Mouse (Mus musculus) stomach, postnatal 0 days (tissue): Measurements from ENCODE around the gene Bcl2a1b. TPM values are rescaled to one million over a fixed set of nuclear protein-coding genes. Genes with fewer than 3 reads are reported as not detected.
"Not testable (repeated sequence)": the region's sequence is repeated elsewhere in the genome, so short reads cannot be mapped to it uniquely, and the experiment has no call there.

Experiments
- ATAC-seq: fragments of 200-750 bp; cut with Nextera tagmentation; 2 replicates; pipeline ENCODE4 v1.8.0; 2017; ENCODE audit not compliant: low FRiP score, low TSS enrichment
- DNase-seq: peaks from one replicate; pipeline ENCODE4 v3.0.0-alpha.2; 2016; ENCODE audit warnings: low spot score
- H3K27ac ChIP-seq: fragments of 300-500 bp; sonication (generic); replicated peaks from 2 replicates; pipeline ENCODE4 v1.5.1; 2014; ENCODE audit warnings: mild to moderate bottlenecking, control low read depth
- H3K27me3 ChIP-seq: fragments of 300-500 bp; sonication (generic); 2 replicates; pipeline ENCODE4 v1.6.1; 2014; ENCODE audit warnings: low read length; ENCODE audit not compliant: control insufficient read depth, insufficient read depth
- H3K36me3 ChIP-seq: fragments of 300-500 bp; sonication (generic); 2 replicates; pipeline ENCODE4 v1.6.1; 2014; ENCODE audit warnings: low read length, mixed read lengths; ENCODE audit not compliant: control insufficient read depth, insufficient read depth
- H3K4me1 ChIP-seq: fragments of 300-500 bp; sonication (generic); replicated peaks from 2 replicates; pipeline ENCODE4 v1.6.1; 2014; ENCODE audit warnings: antibody characterized with exemption; ENCODE audit not compliant: control insufficient read depth, insufficient read depth
- H3K4me2 ChIP-seq: fragments of 300-500 bp; sonication (generic); replicated peaks from 2 replicates; pipeline ENCODE4 v1.6.1; 2014; ENCODE audit warnings: low read depth, mild to moderate bottlenecking, control low read depth, moderate library complexity
- H3K4me3 ChIP-seq: fragments of 300-500 bp; sonication (generic); 2 replicates; pipeline ENCODE4 v1.5.1; 2014; ENCODE audit warnings: low read depth, low read length, control low read depth
- H3K9ac ChIP-seq: fragments of 300-500 bp; sonication (generic); 2 replicates; pipeline ENCODE4 v1.6.1; 2014; ENCODE audit warnings: mild to moderate bottlenecking, low read length, control low read depth, mixed read lengths
- H3K9me3 ChIP-seq: fragments of 300-500 bp; sonication (generic); 2 replicates; pipeline ENCODE4 v1.6.1; 2016; ENCODE audit warnings: low read length; ENCODE audit not compliant: control insufficient read depth
- CTCF ChIP-seq: IDR thresholded peaks from 2 replicates; pipeline ENCODE4 v1.5.1; 2016; ENCODE audit warnings: antibody characterized with exemption, low read depth, mild to moderate bottlenecking, moderate library complexity
- WGBS: fragments of 180-500 bp; shearing (Covaris S2); extraction: QIAGEN DNeasy Blood & Tissue Kit; methylation state at CpG from one replicate; pipeline ENCODE4 v1.1.7; 2014; 5-methylcytosine and 5-hydroxymethylcytosine counted together
- polyA plus RNA-seq: library from polyadenylated mRNA; unstranded; fragments of >200 nt; fragmentation: Nextera tagmentation; extraction: Ambion mirVana; gene quantifications from 2 replicates; pipeline ENCODE4 v1.2.1, GENCODE M21; 2015

Bcl2a1b gene
- polyA plus RNA-seq, result 2.0 and 2.3 TPM in 2 replicates

DNA sequence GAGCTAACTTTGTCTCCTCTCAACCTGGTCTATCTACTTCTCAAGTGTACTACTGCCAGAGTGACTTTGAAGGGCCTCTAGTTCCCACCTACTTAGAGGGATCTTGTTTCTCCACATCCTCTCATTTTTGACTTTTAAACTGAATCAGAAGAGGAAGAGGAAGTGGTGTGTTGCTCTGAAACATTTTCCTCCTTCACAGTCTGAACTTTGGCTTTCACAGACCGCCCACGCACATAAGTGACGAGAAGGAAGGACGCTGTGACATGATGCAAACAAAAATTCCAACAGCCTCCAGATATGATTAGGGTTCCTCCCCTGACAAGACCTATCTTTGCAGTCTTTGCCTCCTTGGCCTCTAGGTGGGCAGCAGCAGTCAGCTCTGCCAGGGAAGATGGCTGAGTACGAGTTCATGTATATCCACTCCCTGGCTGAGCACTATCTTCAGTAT lies at the start of gene Bcl2a1b, which contains the start of gene Gm29094:
TSS of gene Bcl2a1b (plus strand) at position 241 of the 448 bp plus-strand sequence.
TSS of gene Gm29094 (plus strand) at position 411 of the 448 bp plus-strand sequence.
- WGBS, result 77% methylated on average over 5 of the region's 5 CpGs
- not testable (repeated sequence) for H3K4me2 ChIP-seq, DNase-seq, H3K36me3 ChIP-seq, H3K4me1 ChIP-seq, H3K9me3 ChIP-seq, H3K27ac ChIP-seq, ATAC-seq, H3K9ac ChIP-seq, H3K27me3 ChIP-seq, H3K4me3 ChIP-seq

- DNase-seq, H3K4me2 ChIP-seq, H3K36me3 ChIP-seq, H3K9ac ChIP-seq, H3K9me3 ChIP-seq, H3K4me3 ChIP-seq, H3K27ac ChIP-seq, ATAC-seq, H3K27me3 ChIP-seq, H3K4me1 ChIP-seq: not testable (repeated sequence)
These were observed 26.5 kb upstream of the Bcl2a1b start for GRCm38 (mm10) chr9:89172539-89172938.

DNA sequence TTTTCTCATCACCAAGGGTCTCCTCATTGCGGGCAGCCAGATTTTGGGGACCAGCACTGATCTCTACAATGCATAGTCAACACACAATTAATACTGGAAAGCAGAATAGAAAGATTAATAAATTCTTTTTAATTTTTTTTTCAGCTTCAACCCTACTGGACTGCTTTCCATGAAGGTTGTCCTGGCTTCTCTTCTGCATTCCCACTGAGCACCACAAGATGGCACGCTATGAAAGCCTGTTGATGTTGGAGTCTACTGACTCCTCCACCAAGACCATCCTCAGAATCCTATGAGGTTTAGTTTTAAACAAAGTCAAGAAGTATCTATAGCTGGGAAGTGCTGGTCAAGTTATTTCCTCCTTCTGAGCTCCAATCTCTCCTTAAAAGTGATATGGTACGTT lies 20.2 kb upstream of the Bcl2a1b start:
- H3K27me3 ChIP-seq, H3K4me3 ChIP-seq, H3K4me1 ChIP-seq, H3K27ac ChIP-seq, ATAC-seq, H3K9ac ChIP-seq, H3K9me3 ChIP-seq, H3K4me2 ChIP-seq, H3K36me3 ChIP-seq: not testable (repeated sequence)
- 29% methylated on average over 2 of the region's 3 CpGs for WGBS
- peak; percentile 30 for DNase-seq
- TF ChIP-seq CTCF, result peak; percentile 60

DNA sequence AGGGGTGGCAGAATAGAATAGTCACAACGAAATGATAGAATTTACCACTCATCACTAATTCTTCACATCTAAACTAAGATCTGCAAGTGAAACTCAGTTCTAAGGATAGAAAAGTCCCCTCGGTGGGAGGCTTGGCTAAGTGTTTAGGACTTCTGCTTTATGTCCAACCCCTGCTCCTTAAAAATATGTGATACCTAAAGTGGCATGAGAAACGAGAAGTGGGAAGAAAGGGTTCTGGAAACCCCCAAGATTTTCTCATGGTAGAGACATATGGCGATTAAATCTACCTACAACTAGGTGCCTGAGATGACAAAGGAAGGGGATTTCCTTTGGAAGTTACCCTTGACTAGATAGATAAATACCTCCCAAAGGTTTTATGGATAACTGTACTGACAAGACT lies 19.5 kb upstream of the Bcl2a1b start:
- not testable (repeated sequence) for H3K4me1 ChIP-seq, H3K9me3 ChIP-seq, H3K4me3 ChIP-seq, DNase-seq, H3K4me2 ChIP-seq, H3K27me3 ChIP-seq, ATAC-seq, H3K36me3 ChIP-seq, H3K27ac ChIP-seq, H3K9ac ChIP-seq
- WGBS, result 68% methylated on average over 2 of the region's 4 CpGs

- not testable (repeated sequence) for H3K4me2 ChIP-seq, ATAC-seq, H3K9me3 ChIP-seq, H3K27me3 ChIP-seq, H3K27ac ChIP-seq, H3K4me3 ChIP-seq, H3K36me3 ChIP-seq, DNase-seq, H3K9ac ChIP-seq, H3K4me1 ChIP-seq
- WGBS, result 84% methylated on average over 15 of the region's 15 CpGs
These were observed 12.0 kb upstream of the Bcl2a1b start for GRCm38 (mm10) chr9:89187006-89187405.

DNA sequence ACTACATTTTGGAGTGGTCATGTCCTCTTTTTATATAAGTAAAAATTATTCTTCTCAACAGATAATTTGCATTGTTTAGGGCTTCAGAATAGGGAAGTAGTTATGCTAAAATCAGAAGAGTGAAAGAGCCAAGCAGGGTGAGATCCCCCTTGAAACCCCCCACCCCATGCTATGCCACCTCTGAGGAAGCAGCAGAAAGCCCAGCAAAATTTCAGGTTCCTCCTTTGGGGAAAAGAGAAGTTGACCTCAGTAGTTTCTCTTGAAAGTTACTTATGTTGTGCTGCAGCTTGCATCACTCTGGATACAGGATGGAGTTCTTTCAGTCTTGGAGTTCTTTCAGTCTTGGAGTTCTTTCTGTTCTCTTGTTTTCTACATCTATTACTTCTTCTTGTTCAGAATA lies 3.5 kb upstream of the Bcl2a1b start:
- H3K4me2 ChIP-seq, ATAC-seq, DNase-seq, H3K27me3 ChIP-seq, H3K9me3 ChIP-seq, H3K9ac ChIP-seq, H3K4me1 ChIP-seq, H3K36me3 ChIP-seq, H3K4me3 ChIP-seq, H3K27ac ChIP-seq: not testable (repeated sequence)

GRCm38 (mm10) chr9:89197509-89197908 lies 1.5 kb upstream of the Bcl2a1b start:
- H3K27ac ChIP-seq, DNase-seq, H3K4me3 ChIP-seq, H3K27me3 ChIP-seq, H3K36me3 ChIP-seq, H3K9ac ChIP-seq, H3K4me1 ChIP-seq, ATAC-seq, H3K9me3 ChIP-seq, H3K4me2 ChIP-seq: not testable (repeated sequence)
- 43% methylated on average over 1 of the region's 1 CpGs for WGBS

DNA sequence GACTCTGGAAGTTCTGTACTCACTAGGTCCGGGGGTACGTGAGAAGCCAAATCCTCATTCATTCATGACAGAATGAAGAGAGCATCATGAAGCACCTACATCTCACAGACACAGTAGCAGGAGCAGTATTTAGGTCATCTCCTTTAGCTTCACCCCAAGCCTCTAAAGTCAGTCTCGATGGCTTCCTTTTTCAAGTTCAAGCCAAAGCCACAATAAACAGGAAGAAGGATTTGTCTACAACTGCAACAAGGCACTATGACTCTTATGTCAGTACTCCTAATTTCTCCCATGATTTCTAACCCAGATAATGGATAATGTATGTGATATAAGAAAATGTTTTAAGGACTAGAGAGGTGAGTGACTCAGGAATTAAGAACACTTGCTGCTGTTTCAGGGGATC lies 660 bp upstream of the Bcl2a1b start:
- H3K27ac ChIP-seq, ATAC-seq, H3K4me1 ChIP-seq, H3K4me2 ChIP-seq, H3K9me3 ChIP-seq, H3K36me3 ChIP-seq, H3K9ac ChIP-seq, H3K27me3 ChIP-seq, H3K4me3 ChIP-seq, DNase-seq: not testable (repeated sequence)
- 82% methylated on average over 3 of the region's 3 CpGs for WGBS

GRCm38 (mm10) chr9:89202256-89202655 lies 3.2 kb downstream of the Bcl2a1b start:
- H3K36me3 ChIP-seq, H3K9ac ChIP-seq, H3K4me2 ChIP-seq, ATAC-seq, H3K27ac ChIP-seq, H3K27me3 ChIP-seq, H3K4me3 ChIP-seq, H3K9me3 ChIP-seq, DNase-seq, H3K4me1 ChIP-seq: not testable (repeated sequence)
